Mouse (Mus musculus) left cerebral cortex, postnatal 10 days (tissue): ENCODE data around the gene Ifnz. TPM values are rescaled to one million over a fixed set of nuclear protein-coding genes. Genes with fewer than 3 reads are reported as not detected.

Experiments used
- total RNA-seq, 2 experiments: library from RNA; stranded (reverse); gene quantifications; 2 replicates each; pipeline ENCODE4 v1.2.3; 2021

The Ifnz gene
- total RNA-seq, 2 experiments from 2014 or later: not detected

Other genes with a start within 250 kb of the Ifnz start
- gene Ifna15, start 223.9 kb upstream of the Ifnz start, total RNA-seq: not detected
- gene Ifna14, start 210.3 kb upstream of the Ifnz start, total RNA-seq: not detected
- gene Ifna9, start 189.7 kb upstream of the Ifnz start, total RNA-seq: not detected
- gene Ifna12, start 178.8 kb upstream of the Ifnz start, total RNA-seq: not detected
- gene C87499, start 147.7 kb upstream of the Ifnz start, total RNA-seq: not detected
- not detected for gene Ifna13, start 137.7 kb upstream of the Ifnz start, total RNA-seq
- not detected for gene Ifna16, start 105.2 kb upstream of the Ifnz start, total RNA-seq
- not detected for gene Ifna2, start 98.2 kb upstream of the Ifnz start, total RNA-seq
- not detected for gene Ifnab, start 90.8 kb upstream of the Ifnz start, total RNA-seq
- 1 to 10 TPM; 1.8 to 2.0 TPM for gene Gm26566, start 60.3 kb upstream of the Ifnz start, total RNA-seq
- 100 to 1,000 TPM; 105 to 107 TPM for gene Klhl9, start 59.7 kb upstream of the Ifnz start, total RNA-seq
- gene Gm13271, start 27.3 kb upstream of the Ifnz start, total RNA-seq: not detected
- gene Gm13283, start 22.0 kb upstream of the Ifnz start, total RNA-seq: not detected
- gene Gm13290, start 8.3 kb upstream of the Ifnz start, total RNA-seq: not detected
- not detected for gene Gm13289, start 5.2 kb upstream of the Ifnz start, total RNA-seq
- not detected for gene Gm13272, start 2.3 kb upstream of the Ifnz start, total RNA-seq
- not detected for gene Gm13276, start 3.6 kb downstream of the Ifnz start, total RNA-seq
- gene Gm13277, start 6.5 kb downstream of the Ifnz start, total RNA-seq: not detected
- not detected for gene Gm13278, start 9.4 kb downstream of the Ifnz start, total RNA-seq
- gene Gm13275, start 12.4 kb downstream of the Ifnz start, total RNA-seq: not detected
- not detected for gene Gm13279, start 15.3 kb downstream of the Ifnz start, total RNA-seq
- gene Gm13285, start 17.5 kb downstream of the Ifnz start, total RNA-seq: not detected
- gene Gm13287, start 21.1 kb downstream of the Ifnz start, total RNA-seq: not detected
- gene Gm13288, start 23.4 kb downstream of the Ifnz start, total RNA-seq: not detected
- not detected for gene Ifna7, start 34.1 kb downstream of the Ifnz start, total RNA-seq
- not detected for gene Ifna11, start 37.8 kb downstream of the Ifnz start, total RNA-seq
- gene Ifna6, start 45.3 kb downstream of the Ifnz start, total RNA-seq: not detected
- gene Ifna5, start 53.4 kb downstream of the Ifnz start, total RNA-seq: not detected
- gene Ifna4, start 59.7 kb downstream of the Ifnz start, total RNA-seq: not detected
- not detected for gene Ifna1, start 68.0 kb downstream of the Ifnz start, total RNA-seq
- gene Ifne, start 98.1 kb downstream of the Ifnz start, total RNA-seq: not detected